Mouse (Mus musculus): ENCODE data around the gene Dennd6a. TPM values are rescaled to one million over a fixed set of nuclear protein-coding genes. Genes with fewer than 3 reads are reported as not detected.

Dennd6a gene
- polyA plus RNA-seq, 1 experiment from 2014 or later = 18.5 TPM

DNA sequence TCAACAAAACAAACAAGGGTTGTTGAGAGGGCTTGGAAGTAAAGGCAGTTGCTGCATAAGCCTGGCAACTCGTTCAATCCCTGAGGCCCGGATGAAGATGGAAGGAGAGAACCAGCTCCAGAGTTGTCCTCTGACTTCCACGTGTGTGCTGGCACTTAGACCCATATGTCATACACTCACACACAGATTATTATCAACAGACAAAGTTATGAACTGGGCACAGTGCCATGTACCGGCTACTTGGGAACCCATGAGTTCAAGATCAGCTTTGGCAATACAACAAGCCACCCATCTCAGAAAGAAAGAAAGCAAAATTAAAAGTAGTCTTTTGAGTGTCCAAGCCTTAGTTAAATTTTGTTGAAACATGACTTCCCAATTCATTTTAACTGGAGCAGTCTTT is 51.6 kb downstream of the Dennd6a start:
- DNase-seq = no peak
- no peak for ATAC-seq (ENCODE audit: low FRiP score, low TSS enrichment)
- H3K9me3 ChIP-seq (ENCODE audit: control insufficient read depth, low read length) = no peaks in the 10 kb centered on the region
- H3K27me3 ChIP-seq (ENCODE audit: control insufficient read depth, insufficient read depth, low read length) = no peaks in the 10 kb centered on the region
- no peak overlapping the region for H3K27ac ChIP-seq (replicated peaks; ENCODE audit: low read depth, low read length)
- H3K4me2 ChIP-seq (ENCODE audit: low read length) = no peak overlapping the region
- 96% methylated on average over 4 of the region's 4 CpGs for WGBS
- H3K36me3 ChIP-seq (ENCODE audit: control insufficient read depth, insufficient read depth, low read length) = peaks cover 91% of the 10 kb centered on the region
- H3K4me3 ChIP-seq (replicated peaks; ENCODE audit: low read depth, low read length) = no peak overlapping the region
- H3K9ac ChIP-seq (replicated peaks; ENCODE audit: low read length) = no peak overlapping the region
- no peaks in the 10 kb centered on the region for H3K4me1 ChIP-seq (ENCODE audit: control insufficient read depth, insufficient read depth, low read length)

- 90% methylated on average over 5 of the region's 5 CpGs for WGBS
- Histone ChIP-seq H3K4me1 (ENCODE audit: control insufficient read depth, insufficient read depth, low read length) (no peaks in the 10 kb centered on the region), H3K9ac (replicated peaks; ENCODE audit: low read length) (no peak overlapping the region), H3K9me3 (ENCODE audit: control insufficient read depth, low read length) (no peaks in the 10 kb centered on the region), H3K36me3 (ENCODE audit: control insufficient read depth, insufficient read depth, low read length) (peaks cover 87% of the 10 kb centered on the region), H3K4me3 (replicated peaks; ENCODE audit: low read depth, low read length) (no peak overlapping the region), H3K4me2 (ENCODE audit: low read length) (no peak overlapping the region), H3K27ac (replicated peaks; ENCODE audit: low read depth, low read length) (no peak overlapping the region), H3K27me3 (ENCODE audit: control insufficient read depth, insufficient read depth, low read length) (no peaks in the 10 kb centered on the region)
- ATAC-seq (ENCODE audit: low FRiP score, low TSS enrichment) (no peak), DNase-seq (no peak)
Measured at GRCm38 (mm10) chr14:26626605-26627140, 53.0 kb downstream of the Dennd6a start.

GRCm38 (mm10) chr14:26637025-26637850 is 63.6 kb downstream of the Dennd6a start:
- Histone ChIP-seq H3K9ac (replicated peaks; ENCODE audit: low read length) (peak overlapping the region; percentile 44), H3K4me2 (ENCODE audit: low read length) (peak overlapping the region; percentile 89), H3K4me3 (replicated peaks; ENCODE audit: low read depth, low read length) (peak overlapping the region; percentile 91), H3K27ac (replicated peaks; ENCODE audit: low read depth, low read length) (peak overlapping the region; percentile 96), H3K9me3 (ENCODE audit: control insufficient read depth, low read length) (no peaks in the 10 kb centered on the region), H3K27me3 (ENCODE audit: control insufficient read depth, insufficient read depth, low read length) (no peaks in the 10 kb centered on the region), H3K4me1 (ENCODE audit: control insufficient read depth, insufficient read depth, low read length) (peaks cover 22% of the 10 kb centered on the region), H3K36me3 (ENCODE audit: control insufficient read depth, insufficient read depth, low read length) (peaks cover 7% of the 10 kb centered on the region)
- 32% methylated on average over 17 of the region's 17 CpGs for WGBS
- ATAC-seq (ENCODE audit: low FRiP score, low TSS enrichment) (peak; percentile 7; the same call in 1 of the 2 replicates), DNase-seq (no peak)

DNA sequence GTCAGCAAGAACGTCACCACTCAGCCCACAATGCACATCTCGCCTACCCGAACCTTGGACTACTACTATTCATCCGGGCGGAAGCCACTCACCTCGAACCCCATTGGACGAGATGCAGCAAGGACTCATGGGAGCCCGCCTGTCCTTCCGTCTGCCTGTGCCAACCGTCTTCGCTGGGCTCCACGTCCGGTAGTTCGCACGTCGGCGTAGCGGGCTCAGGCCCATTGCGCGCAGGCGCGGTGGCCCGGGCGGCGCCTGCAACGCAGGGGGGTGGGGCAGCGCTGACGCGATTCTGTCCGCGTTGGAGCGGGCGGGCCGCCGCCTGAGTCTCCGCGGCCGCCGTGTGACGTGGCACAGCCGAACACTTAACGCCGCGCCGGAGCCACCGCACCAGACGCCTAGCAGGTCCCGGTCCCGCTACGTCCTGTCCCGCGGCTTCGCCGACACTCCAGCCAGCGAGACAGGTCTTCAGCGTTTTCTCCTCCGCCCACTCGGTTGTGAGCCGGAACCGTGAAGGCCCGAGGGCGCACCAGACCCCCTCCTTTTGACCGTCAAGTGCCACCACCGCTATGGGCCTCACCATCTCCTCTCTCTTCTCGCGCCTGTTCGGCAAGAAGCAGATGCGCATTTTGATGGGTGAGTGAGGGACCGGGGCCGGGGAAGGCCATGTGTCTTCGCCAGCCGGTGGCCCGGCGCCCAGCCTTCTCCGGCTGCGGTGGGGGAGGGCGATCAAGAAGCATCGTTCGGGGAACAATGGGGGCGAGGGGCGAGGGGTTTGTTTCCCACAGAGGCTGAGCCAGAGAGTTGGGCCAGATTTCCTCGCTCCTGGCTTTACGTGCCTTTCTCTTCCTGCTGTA is 64.4 kb downstream of the Dennd6a start, which contains the start of gene Arf4:
Gene Arf4 (plus strand): TSS at position 224 of the 857 bp plus-strand sequence.
- peak within 1 kb of the TSS; percentile 89 for H3K9ac ChIP-seq (replicated peaks; ENCODE audit: low read length)
- peak within 1 kb of the TSS; percentile 91 for H3K4me3 ChIP-seq (replicated peaks; ENCODE audit: low read depth, low read length)
- DNase-seq (peak; percentile 100), ATAC-seq (ENCODE audit: low FRiP score, low TSS enrichment) (peak; percentile 99)
- peaks cover 22% of the 10 kb centered on the region for H3K4me1 ChIP-seq (ENCODE audit: control insufficient read depth, insufficient read depth, low read length)
- H3K27me3 ChIP-seq (ENCODE audit: control insufficient read depth, insufficient read depth, low read length) = no peaks in the 10 kb centered on the region
- no peaks in the 10 kb centered on the region for H3K36me3 ChIP-seq (ENCODE audit: control insufficient read depth, insufficient read depth, low read length)
- H3K4me2 ChIP-seq (ENCODE audit: low read length) = peak within 1 kb of the TSS; percentile 89
- peak within 1 kb of the TSS; percentile 96 for H3K27ac ChIP-seq (replicated peaks; ENCODE audit: low read depth, low read length)
- H3K9me3 ChIP-seq (ENCODE audit: control insufficient read depth, low read length) = no peaks in the 10 kb centered on the region
- under 1% methylated on average over 83 of the region's 83 CpGs for WGBS

DNA sequence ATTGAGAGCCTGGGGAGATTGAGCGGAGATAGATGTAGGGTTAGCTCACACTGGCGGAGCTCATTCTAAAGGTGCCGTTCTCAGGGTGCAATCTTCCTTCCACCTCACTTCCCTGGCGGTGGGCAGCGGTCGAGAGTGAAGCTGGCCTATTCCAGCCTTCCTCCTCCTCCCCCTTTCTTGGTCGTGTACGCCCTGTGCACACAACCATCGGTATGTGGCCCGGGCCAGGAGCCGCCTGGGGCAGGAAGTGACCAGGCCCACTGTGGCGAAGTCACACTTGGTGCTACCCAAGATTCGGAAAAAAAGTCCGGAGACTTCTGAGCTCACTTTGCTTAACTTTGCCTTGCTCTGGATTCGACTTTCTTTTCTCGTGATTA is 65.0 kb downstream of the Dennd6a start:
- Histone ChIP-seq H3K36me3 (ENCODE audit: control insufficient read depth, insufficient read depth, low read length) (no peaks in the 10 kb centered on the region), H3K4me3 (replicated peaks; ENCODE audit: low read depth, low read length) (peak overlapping the region; percentile 91), H3K27me3 (ENCODE audit: control insufficient read depth, insufficient read depth, low read length) (no peaks in the 10 kb centered on the region), H3K4me1 (ENCODE audit: control insufficient read depth, insufficient read depth, low read length) (peaks cover 22% of the 10 kb centered on the region), H3K27ac (replicated peaks; ENCODE audit: low read depth, low read length) (peak overlapping the region; percentile 96), H3K4me2 (ENCODE audit: low read length) (peak overlapping the region; percentile 89), H3K9ac (replicated peaks; ENCODE audit: low read length) (peak overlapping the region; percentile 89), H3K9me3 (ENCODE audit: control insufficient read depth, low read length) (no peaks in the 10 kb centered on the region)
- DNase-seq (peak; percentile 59), ATAC-seq (ENCODE audit: low FRiP score, low TSS enrichment) (peak; percentile 15)
- under 1% methylated on average over 16 of the region's 16 CpGs for WGBS

- 2% methylated on average over 11 of the region's 11 CpGs for WGBS
- peak overlapping the region; percentile 89 for H3K4me2 ChIP-seq (ENCODE audit: low read length)
- ATAC-seq (ENCODE audit: low FRiP score, low TSS enrichment) (no peak), DNase-seq (peak; percentile 25)
- H3K9ac ChIP-seq (replicated peaks; ENCODE audit: low read length) = peak overlapping the region; percentile 89
- peaks cover 22% of the 10 kb centered on the region for H3K4me1 ChIP-seq (ENCODE audit: control insufficient read depth, insufficient read depth, low read length)
- H3K36me3 ChIP-seq (ENCODE audit: control insufficient read depth, insufficient read depth, low read length) = no peaks in the 10 kb centered on the region
- H3K4me3 ChIP-seq (replicated peaks; ENCODE audit: low read depth, low read length) = peak overlapping the region; percentile 91
- H3K27ac ChIP-seq (replicated peaks; ENCODE audit: low read depth, low read length) = 0 out of 2 replicates have a peak overlapping the region, but pooled peaks have one; percentile 20
- H3K9me3 ChIP-seq (ENCODE audit: control insufficient read depth, low read length) = no peaks in the 10 kb centered on the region
- H3K27me3 ChIP-seq (ENCODE audit: control insufficient read depth, insufficient read depth, low read length) = no peaks in the 10 kb centered on the region
Measured at GRCm38 (mm10) chr14:26639251-26639650, 65.6 kb downstream of the Dennd6a start.

GRCm38 (mm10) chr14:26639961-26640360 is 66.3 kb downstream of the Dennd6a start:
- Histone ChIP-seq H3K27me3 (ENCODE audit: control insufficient read depth, insufficient read depth, low read length) (no peaks in the 10 kb centered on the region), H3K9me3 (ENCODE audit: control insufficient read depth, low read length) (no peaks in the 10 kb centered on the region), H3K36me3 (ENCODE audit: control insufficient read depth, insufficient read depth, low read length) (no peaks in the 10 kb centered on the region), H3K4me3 (replicated peaks; ENCODE audit: low read depth, low read length) (peak overlapping the region; percentile 91), H3K27ac (replicated peaks; ENCODE audit: low read depth, low read length) (no peak overlapping the region), H3K4me1 (ENCODE audit: control insufficient read depth, insufficient read depth, low read length) (peaks cover 22% of the 10 kb centered on the region), H3K9ac (replicated peaks; ENCODE audit: low read length) (peak overlapping the region; percentile 89), H3K4me2 (ENCODE audit: low read length) (peak overlapping the region; percentile 89)
- DNase-seq (peak; percentile 21), ATAC-seq (ENCODE audit: low FRiP score, low TSS enrichment) (no peak)
- WGBS = 23% methylated on average over 2 of the region's 2 CpGs

GRCm38 (mm10) chr14:26643006-26643624 is 69.5 kb downstream of the Dennd6a start:
- no peak for ATAC-seq (ENCODE audit: low FRiP score, low TSS enrichment)
- peaks cover 11% of the 10 kb centered on the region for H3K36me3 ChIP-seq (ENCODE audit: control insufficient read depth, insufficient read depth, low read length)

More at GRCm38 (mm10) chr14:26643006-26643624, 69.5 kb downstream of the Dennd6a start:
- H3K27me3 ChIP-seq (ENCODE audit: control insufficient read depth, insufficient read depth, low read length) = no peaks in the 10 kb centered on the region
- H3K9me3 ChIP-seq (ENCODE audit: control insufficient read depth, low read length) = no peaks in the 10 kb centered on the region
- H3K4me1 ChIP-seq (ENCODE audit: control insufficient read depth, insufficient read depth, low read length) = peaks cover 19% of the 10 kb centered on the region
- no peak overlapping the region for H3K4me2 ChIP-seq (ENCODE audit: low read length)
- no peak for DNase-seq
- no peak overlapping the region for H3K4me3 ChIP-seq (replicated peaks; ENCODE audit: low read depth, low read length)
- WGBS = 81% methylated on average over 3 of the region's 3 CpGs
- H3K9ac ChIP-seq (replicated peaks; ENCODE audit: low read length) = no peak overlapping the region
- no peak overlapping the region for H3K27ac ChIP-seq (replicated peaks; ENCODE audit: low read depth, low read length)

Measured in midbrain, embryonic 14.5 days (tissue).